Mouse (Mus musculus): ENCODE results near the gene Ntrk1. TPM values are rescaled to one million over a fixed set of nuclear protein-coding genes. Genes with fewer than 3 reads are reported as not detected.
"Not testable (repeated sequence)": the region's sequence is repeated elsewhere in the genome, so short reads cannot be mapped to it uniquely, and the experiment has no call there.

Gene Ntrk1
- 2.6 and 2.7 TPM in 2 replicates for polyA plus RNA-seq (2015; fragmentation: Nextera tagmentation; extraction: Ambion mirVana)

GRCm38 (mm10) chr3:87794922-87795325 is at the start of gene Ntrk1:
Gene Ntrk1 (minus strand): TSS chr3:87795162.
- H3K4me2 ChIP-seq (replicated peaks): peak within 1 kb of the TSS; percentile 61
- peak within 1 kb of the TSS; percentile 38 for H3K4me3 ChIP-seq
- H3K27me3 ChIP-seq: peaks cover 95% of the 10 kb centered on the region
- H3K9me3 ChIP-seq: no peaks in the 10 kb centered on the region
- H3K36me3 ChIP-seq: no peaks in the 10 kb centered on the region
- H3K9ac ChIP-seq: peak within 1 kb of the TSS; percentile 55
- peaks cover 38% of the 10 kb centered on the region for H3K4me1 ChIP-seq
- under 1% methylated on average over 47 of the region's 47 CpGs for WGBS
- 0 out of 2 replicates have a peak, but pooled peaks have one; percentile 15 for ATAC-seq (ENCODE audit: low FRiP score, low read depth)
- no peak within 1 kb of the TSS for H3K27ac ChIP-seq

GRCm38 (mm10) chr3:87840858-87841257 is 45.9 kb upstream of the Ntrk1 start:
- H3K4me1 ChIP-seq: no peaks in the 10 kb centered on the region
- no peaks in the 10 kb centered on the region for H3K36me3 ChIP-seq
- H3K4me2 ChIP-seq (replicated peaks): no peak overlapping the region
- no peaks in the 10 kb centered on the region for H3K27me3 ChIP-seq
- H3K9me3 ChIP-seq: no peaks in the 10 kb centered on the region
- no peak for ATAC-seq (ENCODE audit: low FRiP score, low read depth)
- H3K4me3 ChIP-seq: no peak overlapping the region
- H3K9ac ChIP-seq: no peak overlapping the region
- no peak overlapping the region for H3K27ac ChIP-seq

- H3K9me3 ChIP-seq: no peaks in the 10 kb centered on the region
- H3K4me2 ChIP-seq (replicated peaks): no peak overlapping the region
- no peaks in the 10 kb centered on the region for H3K4me1 ChIP-seq
- H3K4me3 ChIP-seq: no peak overlapping the region
- no peak overlapping the region for H3K9ac ChIP-seq
- ATAC-seq (ENCODE audit: low FRiP score, low read depth): no peak
- H3K36me3 ChIP-seq: no peaks in the 10 kb centered on the region
- no peaks in the 10 kb centered on the region for H3K27me3 ChIP-seq
- WGBS: 0% methylated on average over 4 of the region's 4 CpGs
- no peak overlapping the region for H3K27ac ChIP-seq
These were observed 43.7 kb upstream of the Ntrk1 start for GRCm38 (mm10) chr3:87838622-87839021.

- ATAC-seq (ENCODE audit: low FRiP score, low read depth): no peak
- Histone ChIP-seq H3K4me1 (no peaks in the 10 kb centered on the region), H3K9me3 (no peaks in the 10 kb centered on the region), H3K4me2 (replicated peaks) (no peak overlapping the region), H3K4me3 (no peak overlapping the region), H3K27ac (no peak overlapping the region), H3K9ac (no peak overlapping the region), H3K36me3 (no peaks in the 10 kb centered on the region), H3K27me3 (no peaks in the 10 kb centered on the region)
- 64% methylated on average over 5 of the region's 5 CpGs for WGBS
These were observed 38.5 kb upstream of the Ntrk1 start for GRCm38 (mm10) chr3:87833482-87833881.

- H3K9ac ChIP-seq: no peak overlapping the region
- H3K4me3 ChIP-seq: no peak overlapping the region
- 82% methylated on average over 7 of the region's 7 CpGs for WGBS
- H3K9me3 ChIP-seq: no peaks in the 10 kb centered on the region
- no peaks in the 10 kb centered on the region for H3K4me1 ChIP-seq
- H3K27me3 ChIP-seq: no peaks in the 10 kb centered on the region
- ATAC-seq (ENCODE audit: low FRiP score, low read depth): no peak
- H3K36me3 ChIP-seq: no peaks in the 10 kb centered on the region
- H3K27ac ChIP-seq: no peak overlapping the region
- H3K4me2 ChIP-seq (replicated peaks): no peak overlapping the region
These were observed 37.3 kb upstream of the Ntrk1 start for GRCm38 (mm10) chr3:87832109-87832859.

GRCm38 (mm10) chr3:87829025-87829424 is 34.1 kb upstream of the Ntrk1 start:
- H3K27me3 ChIP-seq: no peaks in the 10 kb centered on the region
- no peak for ATAC-seq (ENCODE audit: low FRiP score, low read depth)
- no peaks in the 10 kb centered on the region for H3K4me1 ChIP-seq
- no peak overlapping the region for H3K27ac ChIP-seq
- WGBS: 56% methylated on average over 10 of the region's 10 CpGs
- H3K4me3 ChIP-seq: no peak overlapping the region
- H3K9ac ChIP-seq: no peak overlapping the region
- no peaks in the 10 kb centered on the region for H3K9me3 ChIP-seq
- no peak overlapping the region for H3K4me2 ChIP-seq (replicated peaks)
- no peaks in the 10 kb centered on the region for H3K36me3 ChIP-seq

- no peak for ATAC-seq (ENCODE audit: low FRiP score, low read depth)
- Histone ChIP-seq H3K4me3 (no peak overlapping the region), H3K4me2 (replicated peaks) (no peak overlapping the region), H3K9me3 (no peaks in the 10 kb centered on the region), H3K27me3 (no peaks in the 10 kb centered on the region), H3K4me1 (no peaks in the 10 kb centered on the region), H3K9ac (no peak overlapping the region), H3K27ac (no peak overlapping the region), H3K36me3 (no peaks in the 10 kb centered on the region)
- 46% methylated on average over 4 of the region's 4 CpGs for WGBS
These were observed 33.5 kb upstream of the Ntrk1 start for GRCm38 (mm10) chr3:87828435-87828834.

GRCm38 (mm10) chr3:87824206-87824605 is 29.2 kb upstream of the Ntrk1 start, which contains the start of gene Pear1:
Gene Pear1 (minus strand): TSS chr3:87824306.
- not testable (repeated sequence) for H3K27ac ChIP-seq; H3K4me3 ChIP-seq; H3K9ac ChIP-seq; H3K36me3 ChIP-seq; H3K4me1 ChIP-seq; ATAC-seq (ENCODE audit: low FRiP score, low read depth); H3K9me3 ChIP-seq; H3K4me2 ChIP-seq (replicated peaks)
- H3K27me3 ChIP-seq: peaks cover 13% of the 10 kb centered on the region
- WGBS: 85% methylated on average over 1 of the region's 1 CpGs

GRCm38 (mm10) chr3:87818226-87818625 is 23.3 kb upstream of the Ntrk1 start:
- no peak for ATAC-seq (ENCODE audit: low FRiP score, low read depth)
- H3K4me1 ChIP-seq: no peaks in the 10 kb centered on the region
- no peaks in the 10 kb centered on the region for H3K36me3 ChIP-seq
- H3K27ac ChIP-seq: no peak overlapping the region
- peaks cover 64% of the 10 kb centered on the region for H3K27me3 ChIP-seq
- H3K9me3 ChIP-seq: no peaks in the 10 kb centered on the region
- no peak overlapping the region for H3K9ac ChIP-seq
- H3K4me2 ChIP-seq (replicated peaks): no peak overlapping the region
- 68% methylated on average over 12 of the region's 12 CpGs for WGBS
- no peak overlapping the region for H3K4me3 ChIP-seq

- no peak overlapping the region for H3K27ac ChIP-seq
- H3K4me2 ChIP-seq (replicated peaks): peak overlapping the region; percentile 27
- 0 out of 2 replicates have a peak, but pooled peaks have one; percentile 37 for ATAC-seq (ENCODE audit: low FRiP score, low read depth)
- no peaks in the 10 kb centered on the region for H3K36me3 ChIP-seq
- H3K9me3 ChIP-seq: no peaks in the 10 kb centered on the region
- H3K4me3 ChIP-seq: no peak overlapping the region
- peaks cover 70% of the 10 kb centered on the region for H3K27me3 ChIP-seq
- 5% methylated on average over 12 of the region's 12 CpGs for WGBS
- H3K4me1 ChIP-seq: peaks cover 4% of the 10 kb centered on the region; the same call in 1 of the 2 replicates
- no peak overlapping the region for H3K9ac ChIP-seq
These were observed 21.7 kb upstream of the Ntrk1 start for GRCm38 (mm10) chr3:87816646-87817093.

- H3K36me3 ChIP-seq: no peaks in the 10 kb centered on the region
- no peaks in the 10 kb centered on the region for H3K9me3 ChIP-seq
- no peak for ATAC-seq (ENCODE audit: low FRiP score, low read depth)
- H3K4me1 ChIP-seq: peaks cover 4% of the 10 kb centered on the region; the same call in 1 of the 2 replicates
- H3K27me3 ChIP-seq: peaks cover 75% of the 10 kb centered on the region
- no peak overlapping the region for H3K9ac ChIP-seq
- H3K4me2 ChIP-seq (replicated peaks): peak overlapping the region; percentile 27
- H3K4me3 ChIP-seq: no peak overlapping the region
- no peak overlapping the region for H3K27ac ChIP-seq
- 65% methylated on average over 6 of the region's 6 CpGs for WGBS
These were observed 21.2 kb upstream of the Ntrk1 start for GRCm38 (mm10) chr3:87816166-87816565.

GRCm38 (mm10) chr3:87812873-87813272 is 17.9 kb upstream of the Ntrk1 start:
- H3K27ac ChIP-seq: no peak overlapping the region
- H3K4me1 ChIP-seq: peaks cover 18% of the 10 kb centered on the region; the same call in 1 of the 2 replicates
- 57% methylated on average over 10 of the region's 10 CpGs for WGBS
- peaks cover 82% of the 10 kb centered on the region for H3K27me3 ChIP-seq
- H3K9ac ChIP-seq: no peak overlapping the region
- H3K4me2 ChIP-seq (replicated peaks): no peak overlapping the region
- H3K9me3 ChIP-seq: no peaks in the 10 kb centered on the region
- no peak overlapping the region for H3K4me3 ChIP-seq
- ATAC-seq (ENCODE audit: low FRiP score, low read depth): no peak
- H3K36me3 ChIP-seq: no peaks in the 10 kb centered on the region
